Mouse (Mus musculus): Measurements from ENCODE around the gene Acp6.

DNA sequence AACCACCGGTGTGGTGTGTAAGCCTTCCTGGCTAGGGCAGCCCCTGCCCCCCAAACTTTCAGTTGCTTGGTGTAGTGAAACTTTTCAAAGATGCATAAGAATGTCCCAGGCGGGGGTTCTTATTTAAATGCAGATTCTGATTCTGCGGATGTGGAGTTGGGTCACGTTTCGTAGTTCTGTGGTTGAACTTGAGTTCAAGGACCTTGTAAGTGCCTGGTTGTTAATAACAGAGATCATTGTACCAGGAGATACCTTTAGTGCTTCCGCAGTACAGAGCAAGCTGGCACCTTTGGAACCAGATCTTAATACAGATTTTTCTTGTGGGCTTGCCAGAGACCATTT lies 903 bp downstream of the Acp6 start:
- TF ChIP-seq ZC3H11A (IDR thresholded peaks at IDR 0.05; ENCODE audit: low read depth, low read length), result no peak
- TF ChIP-seq POLR2A (IDR thresholded peaks at IDR 0.05; ENCODE audit: control insufficient read depth in 1 of 2, insufficient read depth in 1 of 2, low read depth in 1 of 2, low read length in 2 of 2, poor library complexity in 1 of 2), result no peak
- TF ChIP-seq BHLHE40 (IDR thresholded peaks at IDR 0.05; ENCODE audit: borderline replicate concordance, low read depth, low read length), result no peak
- no peak for TF ChIP-seq GATA1 (IDR thresholded peaks at IDR 0.05; ENCODE audit: low read depth, low read length)
- TF ChIP-seq POLR2AphosphoS5 (IDR thresholded peaks at IDR 0.05; ENCODE audit: borderline replicate concordance, low read depth, low read length), result no peak
- TF ChIP-seq CTCF (IDR thresholded peaks at IDR 0.05 in 2 of 3, conservative IDR thresholded peaks at IDR 0.05 in 1 of 3; ENCODE audit: control insufficient read depth in 1 of 3, insufficient read depth in 1 of 3, low read depth in 2 of 3, low read length in 3 of 3, poor library complexity in 1 of 3, severe bottlenecking in 1 of 3), result no peak
- TF ChIP-seq EP300 (IDR thresholded peaks at IDR 0.05; ENCODE audit: low read depth in 1 of 2, low read length in 2 of 2), result no peak
- no peak for TF ChIP-seq SIN3A (IDR thresholded peaks at IDR 0.05; ENCODE audit: low read length)
- TF ChIP-seq MXI1 (IDR thresholded peaks at IDR 0.05; ENCODE audit: low read depth, low read length), result no peak

Measured in MEL (cell line).